Mouse (Mus musculus): Measurements from ENCODE around the gene Dop1a. TPM values are rescaled to one million over a fixed set of nuclear protein-coding genes. Genes with fewer than 3 reads are reported as not detected.
A peak's percentile ranks its signal among the peaks of the same experiment; 100 is the strongest.

Gene Dop1a
- polyA plus RNA-seq, 1 experiment from 2014 or later = 34.1 TPM

DNA sequence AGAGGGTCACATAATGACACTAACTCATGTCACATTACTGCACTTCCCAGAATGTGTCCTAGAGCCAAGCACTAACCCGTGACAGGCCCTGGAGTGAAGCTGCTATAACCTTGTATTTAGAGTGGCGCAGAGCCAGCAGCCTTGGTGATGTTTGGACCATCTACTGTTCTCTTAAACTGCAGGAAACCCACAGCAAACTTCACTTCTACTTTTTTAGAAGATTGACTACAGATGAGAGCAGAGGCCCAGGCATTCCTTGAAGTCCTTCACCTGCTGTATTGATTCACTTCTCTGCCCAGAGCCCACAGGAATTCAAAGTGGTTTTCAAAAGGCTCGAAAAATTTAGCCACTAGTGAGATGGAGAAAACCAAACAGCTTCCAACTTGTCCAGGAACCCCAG is 93.6 kb downstream of the Dop1a start:
- 89% methylated on average over 3 of the region's 3 CpGs for WGBS
- Histone ChIP-seq H3K4me3 (ENCODE audit: low read depth, low read length) (no peak overlapping the region), H3K4me2 (ENCODE audit: low read length) (no peak overlapping the region)

DNA sequence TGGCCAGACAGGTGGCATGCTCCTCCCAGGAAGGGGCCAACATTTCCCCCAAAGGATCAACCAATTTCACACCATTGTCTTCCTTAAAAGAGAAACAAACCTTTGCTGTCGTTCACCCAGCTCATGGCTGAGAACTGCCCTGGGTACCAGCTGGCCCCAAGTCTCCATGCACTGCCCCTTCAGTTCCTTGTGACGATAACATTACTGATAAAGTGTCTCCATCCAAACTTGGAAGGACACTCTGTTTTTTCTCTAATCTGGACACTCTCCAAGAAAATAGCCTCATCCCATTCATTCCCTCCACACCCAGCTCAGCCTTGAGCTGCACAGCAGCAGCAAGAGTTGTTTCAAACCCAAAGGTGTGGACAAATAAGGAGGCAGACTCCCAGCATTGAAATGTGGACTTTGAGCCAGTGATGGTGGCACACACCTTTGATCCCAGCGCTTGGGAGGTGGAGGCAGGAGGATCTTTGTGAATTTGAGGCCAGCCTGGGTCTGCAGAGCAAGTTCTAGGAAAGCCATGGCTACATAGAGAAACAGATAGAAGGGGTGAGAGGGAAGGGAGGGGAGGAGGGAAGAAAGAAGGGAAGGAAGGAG is 102.5 kb downstream of the Dop1a start:
- Histone ChIP-seq H3K27me3 (ENCODE audit: control insufficient read depth, insufficient read depth, low read depth, low read length) (no peaks in the 10 kb centered on the region), H3K9me3 (replicated peaks; ENCODE audit: control insufficient read depth, low read length, poor library complexity, severe bottlenecking) (no peaks in the 10 kb centered on the region), H3K4me3 (ENCODE audit: low read depth, low read length) (no peak overlapping the region), H3K4me2 (ENCODE audit: low read length) (no peak overlapping the region), H3K9ac (ENCODE audit: low read depth, low read length) (no peak overlapping the region), H3K36me3 (ENCODE audit: control insufficient read depth, insufficient read depth, low read length) (0 out of 2 replicates have a peak, but pooled peaks cover 2% of the 10 kb centered on the region), H3K4me1 (ENCODE audit: control insufficient read depth, insufficient read depth, low read length) (peaks cover 15% of the 10 kb centered on the region), H3K27ac (ENCODE audit: low read length) (no peak overlapping the region)
- WGBS = 83% methylated on average over 3 of the region's 3 CpGs
- ATAC-seq = no peak

More for the DNA sequence above, 93.6 kb downstream of the Dop1a start:
- ATAC-seq = no peak
- Histone ChIP-seq H3K27ac (ENCODE audit: low read length) (no peak overlapping the region), H3K4me1 (ENCODE audit: control insufficient read depth, insufficient read depth, low read length) (no peaks in the 10 kb centered on the region), H3K27me3 (ENCODE audit: control insufficient read depth, insufficient read depth, low read depth, low read length) (no peaks in the 10 kb centered on the region), H3K36me3 (ENCODE audit: control insufficient read depth, insufficient read depth, low read length) (peaks cover 31% of the 10 kb centered on the region), H3K9ac (ENCODE audit: low read depth, low read length) (no peak overlapping the region), H3K9me3 (replicated peaks; ENCODE audit: control insufficient read depth, low read length, poor library complexity, severe bottlenecking) (no peaks in the 10 kb centered on the region)

- 75% methylated on average over 10 of the region's 10 CpGs for WGBS
- H3K27me3 ChIP-seq (ENCODE audit: control insufficient read depth, insufficient read depth, low read depth, low read length) = no peaks in the 10 kb centered on the region
- peaks cover 15% of the 10 kb centered on the region for H3K4me1 ChIP-seq (ENCODE audit: control insufficient read depth, insufficient read depth, low read length)
- peak overlapping the region; percentile 68 for H3K4me3 ChIP-seq (ENCODE audit: low read depth, low read length)
- H3K36me3 ChIP-seq (ENCODE audit: control insufficient read depth, insufficient read depth, low read length) = 0 out of 2 replicates have a peak, but pooled peaks cover 2% of the 10 kb centered on the region
- no peak overlapping the region for H3K27ac ChIP-seq (ENCODE audit: low read length)
- no peaks in the 10 kb centered on the region for H3K9me3 ChIP-seq (replicated peaks; ENCODE audit: control insufficient read depth, low read length, poor library complexity, severe bottlenecking)
- peak overlapping the region; percentile 85 for H3K4me2 ChIP-seq (ENCODE audit: low read length)
- peak overlapping the region; percentile 3; the same call in 1 of the 2 replicates for H3K9ac ChIP-seq (ENCODE audit: low read depth, low read length)
- no peak for ATAC-seq
Observed at GRCm38 (mm10) chr9:86570261-86570890, 103.4 kb downstream of the Dop1a start.

GRCm38 (mm10) chr9:86570946-86571345 is 104.0 kb downstream of the Dop1a start:
- WGBS = 28% methylated on average over 8 of the region's 8 CpGs

DNA sequence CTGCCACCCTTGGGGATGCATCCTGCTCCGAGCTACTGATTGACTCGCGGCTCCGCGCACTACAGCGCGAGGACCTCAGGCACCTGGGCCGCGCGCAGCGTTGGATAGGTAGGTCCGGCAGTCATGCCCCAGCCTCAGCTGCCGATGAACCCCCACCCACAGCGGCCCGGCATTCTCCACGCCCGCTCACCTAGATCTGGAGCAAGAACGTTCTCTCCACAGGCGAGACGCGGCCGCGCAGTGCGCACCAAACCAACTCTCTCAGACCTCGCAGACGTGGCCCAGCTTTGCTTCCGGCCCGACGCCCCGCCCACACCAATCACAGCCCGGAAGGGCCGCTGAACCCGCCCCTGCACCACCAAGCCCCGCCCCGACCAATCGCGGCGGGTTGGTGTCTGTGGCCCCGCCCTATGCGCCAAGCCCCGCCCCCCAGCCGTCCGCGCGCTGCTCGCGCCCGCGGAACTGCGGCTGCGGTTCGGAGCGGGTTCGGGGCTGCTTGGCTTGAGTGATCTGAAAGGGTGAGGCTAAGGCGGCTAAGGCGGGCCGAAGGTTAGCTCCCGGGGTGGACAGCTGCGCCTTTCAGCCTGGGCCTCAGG is 104.7 kb downstream of the Dop1a start, which contains the start of the genes Pgm3 and Rwdd2a:
TSS of gene Pgm3 (minus strand) at position 303 of the 596 bp plus-strand sequence.
TSS of gene Rwdd2a (plus strand) at position 452 of the 596 bp plus-strand sequence.
- Histone ChIP-seq H3K27me3 (ENCODE audit: control insufficient read depth, insufficient read depth, low read depth, low read length) (no peaks in the 10 kb centered on the region), H3K4me1 (ENCODE audit: control insufficient read depth, insufficient read depth, low read length) (peaks cover 15% of the 10 kb centered on the region), H3K9me3 (replicated peaks; ENCODE audit: control insufficient read depth, low read length, poor library complexity, severe bottlenecking) (no peaks in the 10 kb centered on the region), H3K4me2 (ENCODE audit: low read length) (peak within 1 kb of the TSS; percentile 99), H3K9ac (ENCODE audit: low read depth, low read length) (peak within 1 kb of the TSS; percentile 74), H3K27ac (ENCODE audit: low read length) (peak within 1 kb of the TSS; percentile 73), H3K36me3 (ENCODE audit: control insufficient read depth, insufficient read depth, low read length) (0 out of 2 replicates have a peak, but pooled peaks cover 2% of the 10 kb centered on the region), H3K4me3 (ENCODE audit: low read depth, low read length) (peak within 1 kb of the TSS; percentile 68)
- peak; percentile 99 for ATAC-seq
- WGBS = 0% methylated on average over 52 of the region's 59 CpGs

More at GRCm38 (mm10) chr9:86570946-86571345, 104.0 kb downstream of the Dop1a start:
- Histone ChIP-seq H3K27me3 (ENCODE audit: control insufficient read depth, insufficient read depth, low read depth, low read length) (no peaks in the 10 kb centered on the region), H3K9me3 (replicated peaks; ENCODE audit: control insufficient read depth, low read length, poor library complexity, severe bottlenecking) (no peaks in the 10 kb centered on the region), H3K4me1 (ENCODE audit: control insufficient read depth, insufficient read depth, low read length) (peaks cover 15% of the 10 kb centered on the region), H3K4me3 (ENCODE audit: low read depth, low read length) (peak overlapping the region; percentile 68), H3K27ac (ENCODE audit: low read length) (no peak overlapping the region), H3K4me2 (ENCODE audit: low read length) (peak overlapping the region; percentile 85), H3K9ac (ENCODE audit: low read depth, low read length) (0 out of 2 replicates have a peak overlapping the region, but pooled peaks have one; percentile 54), H3K36me3 (ENCODE audit: control insufficient read depth, insufficient read depth, low read length) (0 out of 2 replicates have a peak, but pooled peaks cover 2% of the 10 kb centered on the region)
- ATAC-seq = no peak

- WGBS = under 1% methylated on average over 25 of the region's 25 CpGs
- Histone ChIP-seq H3K9me3 (replicated peaks; ENCODE audit: control insufficient read depth, low read length, poor library complexity, severe bottlenecking) (no peaks in the 10 kb centered on the region), H3K9ac (ENCODE audit: low read depth, low read length) (peak overlapping the region; percentile 74), H3K4me1 (ENCODE audit: control insufficient read depth, insufficient read depth, low read length) (peaks cover 15% of the 10 kb centered on the region), H3K4me2 (ENCODE audit: low read length) (peak overlapping the region; percentile 99), H3K36me3 (ENCODE audit: control insufficient read depth, insufficient read depth, low read length) (0 out of 2 replicates have a peak, but pooled peaks cover 2% of the 10 kb centered on the region), H3K4me3 (ENCODE audit: low read depth, low read length) (peak overlapping the region; percentile 68), H3K27ac (ENCODE audit: low read length) (peak overlapping the region; percentile 54), H3K27me3 (ENCODE audit: control insufficient read depth, insufficient read depth, low read depth, low read length) (no peaks in the 10 kb centered on the region)
- peak; percentile 71 for ATAC-seq
Observed at GRCm38 (mm10) chr9:86572196-86572595, 105.2 kb downstream of the Dop1a start.

GRCm38 (mm10) chr9:86572636-86573291 is 105.8 kb downstream of the Dop1a start:
- Histone ChIP-seq H3K27me3 (ENCODE audit: control insufficient read depth, insufficient read depth, low read depth, low read length) (no peaks in the 10 kb centered on the region), H3K36me3 (ENCODE audit: control insufficient read depth, insufficient read depth, low read length) (0 out of 2 replicates have a peak, but pooled peaks cover 2% of the 10 kb centered on the region), H3K9ac (ENCODE audit: low read depth, low read length) (peak overlapping the region; percentile 74), H3K4me2 (ENCODE audit: low read length) (peak overlapping the region; percentile 99), H3K4me3 (ENCODE audit: low read depth, low read length) (peak overlapping the region; percentile 68), H3K9me3 (replicated peaks; ENCODE audit: control insufficient read depth, low read length, poor library complexity, severe bottlenecking) (no peaks in the 10 kb centered on the region), H3K4me1 (ENCODE audit: control insufficient read depth, insufficient read depth, low read length) (peaks cover 15% of the 10 kb centered on the region), H3K27ac (ENCODE audit: low read length) (no peak overlapping the region)
- WGBS = 5% methylated on average over 13 of the region's 13 CpGs
- ATAC-seq = no peak

- Histone ChIP-seq H3K27ac (ENCODE audit: low read length) (no peak overlapping the region), H3K4me3 (ENCODE audit: low read depth, low read length) (no peak overlapping the region), H3K27me3 (ENCODE audit: control insufficient read depth, insufficient read depth, low read depth, low read length) (no peaks in the 10 kb centered on the region), H3K4me2 (ENCODE audit: low read length) (no peak overlapping the region), H3K36me3 (ENCODE audit: control insufficient read depth, insufficient read depth, low read length) (0 out of 2 replicates have a peak, but pooled peaks cover under 1% of the 10 kb centered on the region), H3K9ac (ENCODE audit: low read depth, low read length) (no peak overlapping the region), H3K9me3 (replicated peaks; ENCODE audit: control insufficient read depth, low read length, poor library complexity, severe bottlenecking) (no peaks in the 10 kb centered on the region), H3K4me1 (ENCODE audit: control insufficient read depth, insufficient read depth, low read length) (peaks cover 15% of the 10 kb centered on the region)
- ATAC-seq = no peak
- WGBS = 89% methylated on average over 20 of the region's 20 CpGs
Observed at GRCm38 (mm10) chr9:86573616-86574303, 106.8 kb downstream of the Dop1a start.
